Mouse (Mus musculus) G1E (cell line): Measurements from ENCODE around the gene Prrt2. TPM values are rescaled to one million over a fixed set of nuclear protein-coding genes. Genes with fewer than 3 reads are reported as not detected.

Experiments used
- ATAC-seq: 2 replicates; pipeline ENCODE4 v1.8.0; 2016; ENCODE audit warnings: mild to moderate bottlenecking; ENCODE audit not compliant: insufficient number of reproducible peaks, poor library complexity, low FRiP score, severe bottlenecking; ENCODE audit errors: extremely low read depth
- DNase-seq: peaks from one replicate; pipeline ENCODE4 v3.0.0; 2012; ENCODE audit warnings: low spot score
- H3K27me3 ChIP-seq: 2 replicates; pipeline ENCODE4 v1.6.1; 2012; ENCODE audit warnings: mild to moderate bottlenecking, low read length, inconsistent platforms; ENCODE audit not compliant: insufficient read depth
- H3K36me3 ChIP-seq: replicated peaks from 2 replicates; pipeline ENCODE3; 2012; ENCODE audit warnings: mild to moderate bottlenecking, inconsistent platforms
- H3K4me1 ChIP-seq: 2 replicates; pipeline ENCODE4 v1.6.1; 2012; ENCODE audit warnings: low read depth, low read length, inconsistent platforms, mixed read lengths; ENCODE audit not compliant: insufficient read depth
- H3K4me3 ChIP-seq: 2 replicates; pipeline ENCODE4 v1.5.1; 2012; ENCODE audit warnings: low read depth, mild to moderate bottlenecking, inconsistent platforms, low read length, moderate library complexity, mixed read lengths
- H3K9me3 ChIP-seq: replicated peaks from 2 replicates; pipeline ENCODE4 v1.6.1; 2012; ENCODE audit warnings: inconsistent platforms
- CTCF ChIP-seq: IDR thresholded peaks from 2 replicates; pipeline ENCODE4 v1.5.1; 2012; ENCODE audit warnings: low read depth, low read length, inconsistent platforms, mixed read lengths
- GATA1 ChIP-seq: IDR thresholded peaks from 2 replicates; pipeline ENCODE4 v1.6.1; 2012; ENCODE audit warnings: borderline replicate concordance, low read length, inconsistent platforms, mixed read lengths
- GATA2 ChIP-seq: IDR thresholded peaks from 2 replicates; pipeline ENCODE4 v1.6.1; 2012; ENCODE audit warnings: low read depth, low read length, inconsistent platforms, borderline replicate concordance
- POLR2AphosphoS5 ChIP-seq: IDR thresholded peaks from 2 replicates; pipeline ENCODE4 v1.6.1; 2012; ENCODE audit warnings: low read depth, low read length, inconsistent platforms; ENCODE audit not compliant: insufficient replicate concordance
- TAL1 ChIP-seq: conservative IDR thresholded peaks from 2 replicates; pipeline ENCODE4 v1.6.1; 2012; ENCODE audit warnings: low read depth, low read length, inconsistent platforms, mixed read lengths
- polyA plus RNA-seq: library from polyadenylated mRNA; stranded (reverse); fragments of >175 nt; gene quantifications from 2 replicates; pipeline ENCODE4 v1.2.3, GENCODE M21; 2012
- total RNA-seq, 2 experiments: library from RNA; stranded (forward) in 1 of 2; stranded (reverse) in 1 of 2; fragments of 200-1000 nt in 1 of 2; fragments of >200 nt in 1 of 2; fragmentation: Nextera tagmentation in 1 of 2; gene quantifications; 2 replicates each; pipeline ENCODE4 v1.2.3; 2014 to 2017

Gene Prrt2
- total and polyA plus RNA-seq, 3 experiments, result 2.0 to 6.4 TPM; not detected in 1

DNA sequence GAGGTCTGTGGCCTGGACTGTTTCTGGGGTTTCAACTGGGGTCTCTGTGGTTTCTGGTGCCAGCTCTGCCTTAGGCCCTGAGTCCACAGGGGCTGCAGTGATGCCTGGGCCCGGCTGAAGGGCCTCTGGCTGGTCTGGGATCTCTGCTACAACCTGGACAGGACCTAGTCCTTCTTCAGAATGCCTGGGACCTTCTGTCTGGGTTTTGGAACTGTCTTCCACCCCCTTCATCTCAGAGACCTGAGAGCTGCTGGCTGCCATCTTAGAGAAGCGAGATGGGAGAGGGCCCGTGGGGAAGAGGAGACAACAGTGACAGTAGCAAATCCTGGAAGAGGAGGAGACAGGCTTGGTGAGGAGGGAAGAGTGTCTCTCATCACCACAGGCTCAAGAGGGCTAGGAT, 980 bp downstream of the Prrt2 start:
- no peak for ATAC-seq
- Histone ChIP-seq H3K36me3 (peaks cover 76% of the 10 kb centered on the region), H3K27me3 (no peaks in the 10 kb centered on the region)

GRCm38 (mm10) chr7:127019306-127019960, 1.6 kb downstream of the Prrt2 start:
- DNase-seq (no peak), ATAC-seq (no peak)
- Histone ChIP-seq H3K4me3 (no peak overlapping the region), H3K9me3 (no peaks in the 10 kb centered on the region), H3K27me3 (no peaks in the 10 kb centered on the region), H3K36me3 (peaks cover 76% of the 10 kb centered on the region), H3K4me1 (peaks cover 93% of the 10 kb centered on the region)
- TF ChIP-seq CTCF, result no peak
- TF ChIP-seq TAL1, result no peak
- TF ChIP-seq POLR2AphosphoS5, result no peak
- no peak for TF ChIP-seq GATA1
- TF ChIP-seq GATA2, result no peak

More for the DNA sequence above, 980 bp downstream of the Prrt2 start:
- TF ChIP-seq CTCF (no peak), GATA2 (no peak), GATA1 (no peak), POLR2AphosphoS5 (no peak), TAL1 (no peak)
- Histone ChIP-seq H3K9me3 (no peaks in the 10 kb centered on the region), H3K4me1 (peaks cover 92% of the 10 kb centered on the region), H3K4me3 (no peak overlapping the region)
- DNase-seq, result no peak

GRCm38 (mm10) chr7:127018416-127019305, 2.4 kb downstream of the Prrt2 start:
- H3K27me3 ChIP-seq, result no peaks in the 10 kb centered on the region
- DNase-seq, result no peak
- TF ChIP-seq GATA1 (no peak), GATA2 (no peak), TAL1 (no peak), POLR2AphosphoS5 (no peak)
- no peak overlapping the region for H3K4me3 ChIP-seq
- peaks cover 92% of the 10 kb centered on the region for H3K4me1 ChIP-seq
- no peaks in the 10 kb centered on the region for H3K9me3 ChIP-seq
- no peak for ATAC-seq
- peaks cover 76% of the 10 kb centered on the region for H3K36me3 ChIP-seq

- DNase-seq, result no peak
- no peak overlapping the region for H3K4me3 ChIP-seq
- peaks cover 76% of the 10 kb centered on the region for H3K36me3 ChIP-seq
- ATAC-seq, result no peak
- peaks cover 92% of the 10 kb centered on the region for H3K4me1 ChIP-seq
- H3K27me3 ChIP-seq, result no peaks in the 10 kb centered on the region
- TF ChIP-seq GATA2 (no peak), CTCF (no peak), POLR2AphosphoS5 (no peak), TAL1 (no peak), GATA1 (no peak)
- no peaks in the 10 kb centered on the region for H3K9me3 ChIP-seq
Measured at GRCm38 (mm10) chr7:127017950-127018345, 3.1 kb downstream of the Prrt2 start.

GRCm38 (mm10) chr7:127016971-127017949, 3.8 kb downstream of the Prrt2 start, which contains the start of gene Pagr1a:
Gene Pagr1a (minus strand): TSS chr7:127017352.
- H3K27me3 ChIP-seq, result no peaks in the 10 kb centered on the region
- ATAC-seq, result peak; percentile 67
- no peaks in the 10 kb centered on the region for H3K9me3 ChIP-seq
- peak within 1 kb of the TSS; percentile 78 for H3K4me3 ChIP-seq
- H3K36me3 ChIP-seq, result peaks cover 76% of the 10 kb centered on the region
- no peak for TF ChIP-seq POLR2AphosphoS5
- TF ChIP-seq CTCF, result peak; percentile 81
- peak; percentile 83 for DNase-seq
- peaks cover 92% of the 10 kb centered on the region for H3K4me1 ChIP-seq

- DNase-seq, result peak; percentile 61
Measured at GRCm38 (mm10) chr7:127016486-127016938, 4.5 kb downstream of the Prrt2 start.

More at GRCm38 (mm10) chr7:127016486-127016938, 4.5 kb downstream of the Prrt2 start:
- H3K27me3 ChIP-seq, result no peaks in the 10 kb centered on the region
- ATAC-seq, result peak; percentile 29
- H3K36me3 ChIP-seq, result peaks cover 75% of the 10 kb centered on the region
- H3K9me3 ChIP-seq, result no peaks in the 10 kb centered on the region
- TF ChIP-seq GATA1 (no peak), GATA2 (no peak), TAL1 (no peak), CTCF (no peak), POLR2AphosphoS5 (no peak)
- peaks cover 91% of the 10 kb centered on the region for H3K4me1 ChIP-seq
- peak overlapping the region; percentile 78 for H3K4me3 ChIP-seq
